Mouse (Mus musculus): ENCODE measurements around the gene Cacnb4. TPM values are rescaled to one million over a fixed set of nuclear protein-coding genes. Genes with fewer than 3 reads are reported as not detected.

The Cacnb4 gene
- total RNA-seq, 2 experiments from 2014 or later, result 0.31 to 0.32 TPM

DNA sequence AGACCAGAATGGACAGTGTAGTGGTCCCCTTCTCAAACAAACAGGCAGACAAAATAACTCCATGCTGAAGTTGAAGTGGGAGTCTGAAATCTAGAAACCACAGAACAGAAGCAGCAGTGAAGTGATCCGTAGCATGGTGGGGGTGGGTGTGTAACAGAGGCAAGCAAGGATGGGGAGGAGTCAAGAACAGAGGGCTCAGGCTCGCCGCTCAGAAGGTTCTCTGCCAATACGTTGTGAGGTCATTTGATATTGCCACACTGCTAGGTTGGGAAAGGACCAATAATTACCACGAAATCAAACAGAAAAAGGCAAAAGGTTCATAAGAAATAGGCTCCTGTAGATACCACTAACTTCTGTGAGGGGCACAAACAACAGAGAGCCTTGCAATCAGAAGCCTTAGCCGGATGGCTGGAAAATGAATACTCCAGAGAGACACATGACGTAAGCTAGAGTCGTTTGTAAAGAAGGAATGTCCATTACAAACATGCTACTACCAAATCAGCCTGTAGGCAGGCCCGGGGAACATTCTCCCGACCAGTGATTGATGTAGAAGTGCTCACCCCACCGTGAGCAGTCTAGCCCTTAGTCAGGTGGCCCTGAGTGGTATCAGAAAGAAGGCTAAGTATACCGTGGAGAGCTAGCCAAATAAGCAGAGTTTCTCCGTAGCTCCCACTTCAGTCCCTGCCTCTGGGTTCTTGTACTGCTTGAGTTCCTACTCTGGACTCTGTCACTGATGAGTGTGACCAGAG lies 199.7 kb downstream of the Cacnb4 start:
- no peak for DNase-seq (ENCODE audit: low spot score in 2 of 2)

GRCm38 (mm10) chr2:52475854-52476253 lies 200.8 kb downstream of the Cacnb4 start:
- DNase-seq (ENCODE audit: low spot score in 2 of 2), result no peak

DNA sequence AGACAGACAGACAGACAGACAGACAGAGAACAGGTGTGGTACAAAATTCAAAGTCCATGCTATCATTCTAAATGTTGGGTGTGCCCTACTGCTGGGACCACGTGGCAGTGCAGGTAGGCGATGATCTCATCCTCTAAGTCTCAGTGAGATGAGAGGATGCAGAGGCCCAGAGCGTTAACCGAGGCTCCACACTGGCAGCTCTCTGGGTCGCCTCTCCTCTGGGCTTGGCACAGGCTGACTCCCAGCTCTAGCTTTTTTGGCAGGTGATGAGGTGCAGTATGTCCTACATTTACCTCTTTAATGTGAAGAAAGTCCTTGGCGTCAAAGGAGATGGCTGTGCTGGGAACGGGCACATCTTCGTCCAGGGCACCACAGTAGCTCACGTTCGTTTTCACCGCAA lies 202.1 kb downstream of the Cacnb4 start:
- no peak for DNase-seq (ENCODE audit: low spot score in 2 of 2)

DNA sequence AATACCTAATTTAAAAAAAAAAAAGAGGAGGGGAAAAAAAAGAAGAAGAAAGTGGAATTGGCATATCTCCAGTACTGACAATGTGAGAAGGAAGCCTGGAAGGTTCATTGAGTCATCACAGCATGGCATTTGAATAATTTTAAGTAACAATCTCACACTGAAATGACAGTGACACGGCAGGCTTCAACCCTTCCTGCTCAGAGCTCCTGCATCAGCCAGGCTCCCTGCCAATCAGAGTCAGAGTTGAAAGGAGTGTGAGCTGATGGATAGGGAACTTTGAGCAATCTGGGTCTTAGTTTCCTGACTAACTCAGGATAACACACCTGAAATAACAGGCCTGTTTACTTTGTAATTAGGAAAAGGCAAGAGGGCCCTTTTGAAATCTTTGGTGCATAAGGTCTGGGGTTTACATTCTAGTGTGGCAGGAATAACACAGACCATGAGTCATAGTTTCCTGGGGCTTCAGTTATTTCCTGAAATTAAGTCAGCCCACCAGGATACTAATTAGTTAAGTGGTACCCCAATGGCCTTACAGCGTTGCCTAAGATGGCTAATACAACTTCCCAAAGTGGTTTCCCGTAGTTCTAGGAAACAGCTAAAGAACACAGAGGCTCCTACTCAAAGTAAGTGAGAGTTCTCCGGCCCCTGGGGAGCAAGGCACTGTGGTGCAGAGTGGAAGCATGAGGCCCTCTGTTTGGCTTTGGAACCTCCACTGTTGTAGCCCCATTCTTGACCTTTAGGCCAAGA lies 204.9 kb downstream of the Cacnb4 start:
- no peak for DNase-seq (ENCODE audit: low spot score in 2 of 2)

DNA sequence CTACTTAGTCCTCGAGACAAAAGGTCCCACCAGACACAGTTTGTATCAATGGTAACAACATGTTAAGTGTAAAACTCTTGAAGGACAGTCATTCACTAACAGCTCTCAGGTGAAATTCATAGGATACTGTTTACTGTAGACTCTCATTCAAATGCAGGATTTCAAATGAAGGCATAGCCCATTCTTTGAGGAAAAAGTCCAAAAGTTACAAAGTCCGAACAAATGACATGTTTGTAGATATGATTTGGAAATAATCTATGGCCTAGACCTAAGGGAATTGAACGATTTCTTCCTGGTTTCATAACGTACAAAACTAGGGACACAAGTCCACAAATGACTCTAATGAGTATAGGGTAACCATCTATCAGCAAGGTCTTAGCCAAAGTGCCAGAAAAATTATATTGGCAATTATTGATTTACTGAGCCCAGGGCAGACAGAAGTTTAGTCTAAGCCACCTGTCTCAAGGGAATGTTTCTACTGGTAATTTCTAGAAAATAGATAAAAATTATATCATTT lies 206.5 kb downstream of the Cacnb4 start:
- DNase-seq (ENCODE audit: low spot score in 2 of 2), result no peak

GRCm38 (mm10) chr2:52467629-52468028 lies 209.0 kb downstream of the Cacnb4 start:
- no peak for DNase-seq (ENCODE audit: low spot score in 2 of 2)

DNA sequence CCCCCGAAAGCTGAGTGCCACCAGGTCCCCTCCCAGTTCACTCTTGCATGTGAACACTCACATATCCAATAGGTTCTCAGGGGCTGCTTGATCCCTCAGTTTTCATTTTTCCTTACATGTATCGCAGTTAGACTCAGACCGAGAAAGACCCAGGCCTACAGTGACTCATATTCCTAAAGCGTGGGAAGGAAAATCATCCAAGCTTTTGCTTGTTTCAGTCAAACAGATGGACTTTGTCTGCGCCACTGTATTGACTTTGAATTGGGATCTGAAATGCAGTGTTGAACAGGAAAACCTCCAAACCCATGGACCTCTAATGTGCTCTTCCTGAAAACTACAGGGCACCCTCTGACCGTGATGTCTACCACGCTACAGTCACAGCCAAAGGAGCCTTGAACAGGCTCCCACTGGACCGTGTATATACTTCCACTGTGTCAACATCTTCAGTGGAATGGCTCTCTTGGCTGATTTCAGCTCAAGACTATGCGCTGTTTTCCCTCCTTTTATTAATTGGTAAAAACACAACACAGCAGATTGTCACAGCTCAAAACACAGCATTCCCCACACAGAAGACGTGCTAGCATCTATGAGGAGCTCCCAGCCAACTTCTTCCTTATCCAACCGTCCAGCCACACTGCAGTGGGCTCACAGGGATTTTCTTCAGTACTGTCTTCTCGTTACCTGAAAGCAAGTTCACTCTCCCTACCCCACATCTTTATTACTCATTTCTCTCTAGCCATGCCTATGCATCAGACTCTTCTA lies 215.2 kb downstream of the Cacnb4 start:
- DNase-seq (ENCODE audit: low spot score in 2 of 2), result no peak

- no peak for DNase-seq (ENCODE audit: low spot score in 2 of 2)
Observed at GRCm38 (mm10) chr2:52455606-52456479, 220.8 kb downstream of the Cacnb4 start.

- DNase-seq (ENCODE audit: low spot score in 2 of 2), result no peak
Observed at GRCm38 (mm10) chr2:52449818-52450217, 226.8 kb downstream of the Cacnb4 start.

DNA sequence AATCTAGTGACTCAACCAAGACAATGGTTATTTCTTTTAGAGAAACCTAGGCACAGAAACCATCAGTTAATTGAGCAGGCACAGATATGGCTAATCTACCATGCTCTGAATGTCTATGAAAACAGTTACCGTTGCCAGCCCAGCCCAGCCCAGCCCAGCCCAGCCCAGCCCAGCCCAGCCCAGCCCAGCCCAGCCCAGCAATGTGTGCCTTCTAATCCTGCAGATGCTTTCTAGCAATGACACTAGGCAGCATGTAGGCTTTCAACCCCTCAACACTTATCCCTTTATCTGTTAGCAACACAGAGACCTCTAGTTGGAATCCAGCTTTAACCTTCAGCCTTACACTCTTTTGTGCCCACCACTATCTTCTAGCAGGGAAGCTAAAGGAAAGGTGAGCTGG lies 227.7 kb downstream of the Cacnb4 start:
- no peak for DNase-seq (ENCODE audit: low spot score in 2 of 2)

- no peak for DNase-seq (ENCODE audit: low spot score in 2 of 2)
Observed at GRCm38 (mm10) chr2:52446648-52447047, 230.0 kb downstream of the Cacnb4 start.

DNA sequence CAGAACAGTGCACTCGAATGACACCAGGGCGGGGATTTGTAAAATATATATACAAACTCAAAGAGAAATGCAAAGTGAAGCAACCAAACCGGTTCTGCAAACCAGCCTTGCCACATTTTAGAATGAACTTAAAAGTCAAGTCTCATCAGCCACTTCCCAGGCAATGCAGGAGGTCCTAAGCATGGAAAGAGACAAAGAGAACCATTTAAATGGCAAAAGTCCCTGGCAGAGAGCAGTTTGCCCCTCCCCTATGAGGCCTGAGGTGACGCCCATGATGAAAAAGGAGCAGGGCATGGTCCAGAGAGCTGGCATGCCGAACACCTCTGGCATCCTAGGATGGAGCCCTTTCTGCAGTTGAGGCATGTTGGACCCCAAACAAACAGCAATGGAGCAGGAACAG lies 234.5 kb downstream of the Cacnb4 start:
- DNase-seq (ENCODE audit: low spot score in 2 of 2), result no peak

GRCm38 (mm10) chr2:52440420-52441015 lies 236.1 kb downstream of the Cacnb4 start:
- DNase-seq (ENCODE audit: low spot score in 2 of 2), result no peak

- no peak for DNase-seq (ENCODE audit: low spot score in 2 of 2)
Observed at GRCm38 (mm10) chr2:52438437-52438836, 238.2 kb downstream of the Cacnb4 start.

- DNase-seq (ENCODE audit: low spot score in 2 of 2), result no peak
Observed at GRCm38 (mm10) chr2:52438013-52438412, 238.6 kb downstream of the Cacnb4 start.

DNA sequence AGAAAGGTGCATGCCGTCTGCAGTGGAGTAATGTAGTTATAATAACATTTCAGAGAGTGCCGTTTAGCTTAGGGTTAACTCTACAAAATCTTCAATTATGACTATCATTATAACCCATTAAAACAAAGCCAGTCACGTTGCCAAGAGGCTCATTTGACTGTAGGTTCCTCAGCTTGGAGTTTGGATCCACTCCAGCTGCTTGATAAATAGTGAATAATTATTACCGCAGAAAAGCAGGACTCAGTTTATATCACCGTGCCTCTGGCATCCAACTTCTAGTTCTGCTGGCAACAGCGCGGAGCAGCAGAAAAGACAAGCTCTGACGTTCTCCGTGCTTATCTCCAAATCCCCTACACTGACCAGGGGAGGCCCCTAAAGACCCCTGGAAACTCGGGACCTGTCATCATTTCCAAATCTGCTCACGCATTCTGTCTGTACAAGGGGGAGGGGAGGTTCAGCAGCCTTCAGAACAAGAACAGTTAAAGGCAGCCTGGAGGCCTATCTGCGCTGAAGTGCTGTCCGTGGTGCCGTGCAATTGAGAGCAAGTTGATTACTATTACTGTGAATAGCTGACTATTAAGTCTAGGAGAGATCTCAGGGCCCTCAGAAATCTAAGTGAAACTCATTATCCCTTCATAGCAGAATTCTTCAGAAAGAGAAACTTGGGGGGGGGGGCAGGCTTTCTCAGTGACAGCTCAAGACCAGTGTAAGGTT lies 240.6 kb downstream of the Cacnb4 start:
- DNase-seq (ENCODE audit: low spot score in 2 of 2), result no peak

DNA sequence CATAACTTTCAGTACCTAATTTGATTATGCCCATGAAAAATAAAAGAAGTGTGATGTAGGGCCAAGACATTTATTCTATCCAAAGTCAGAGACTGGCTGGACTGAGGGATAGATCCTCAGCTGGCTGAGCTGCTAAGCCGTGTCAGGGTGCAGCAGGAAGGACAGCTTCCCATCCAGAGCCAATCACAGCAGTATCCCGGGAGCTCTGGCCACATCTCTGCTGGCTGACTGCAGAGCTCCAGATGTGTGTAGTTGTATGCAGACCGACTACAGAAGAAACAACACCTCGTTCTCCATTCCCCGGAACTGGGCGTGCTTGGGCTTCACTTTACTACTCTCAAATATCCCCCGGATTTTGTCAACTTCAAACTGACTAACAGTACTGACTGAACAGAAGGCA lies 243.3 kb downstream of the Cacnb4 start:
- DNase-seq (ENCODE audit: low spot score in 2 of 2), result peak in 1 of 2 experiments; percentile 30

- DNase-seq (ENCODE audit: low spot score in 2 of 2), result no peak
Observed at GRCm38 (mm10) chr2:52427383-52427782, 249.2 kb downstream of the Cacnb4 start.

- DNase-seq (ENCODE audit: low spot score in 2 of 2), result no peak
Observed at GRCm38 (mm10) chr2:52426041-52426440, 250.6 kb downstream of the Cacnb4 start.

GRCm38 (mm10) chr2:52425523-52425795 lies 251.2 kb downstream of the Cacnb4 start:
- no peak for DNase-seq (ENCODE audit: low spot score in 2 of 2)

Measured in gastrocnemius, postnatal 4 days (tissue).